Mouse (Mus musculus): ENCODE measurements around the gene 4931428L18Rik. TPM values are rescaled to one million over a fixed set of nuclear protein-coding genes. Genes with fewer than 3 reads are reported as not detected.

4931428L18Rik gene
- polyA plus RNA-seq, 1 experiment from 2014 or later, result not detected

- no peak for ATAC-seq (ENCODE audit: insufficient number of reproducible peaks, low FRiP score, low TSS enrichment, low read depth)
Observed at GRCm38 (mm10) chr1:31149671-31150070, 72.8 kb downstream of the 4931428L18Rik start.

GRCm38 (mm10) chr1:31143571-31143970 lies 78.9 kb downstream of the 4931428L18Rik start:
- Histone ChIP-seq H3K4me2 (replicated peaks) (no peak overlapping the region), H3K9ac (no peak overlapping the region), H3K27me3 (no peaks in the 10 kb centered on the region), H3K27ac (replicated peaks) (no peak overlapping the region), H3K4me1 (0 out of 2 replicates have a peak, but pooled peaks cover 7% of the 10 kb centered on the region), H3K4me3 (replicated peaks) (no peak overlapping the region), H3K36me3 (no peaks in the 10 kb centered on the region), H3K9me3 (replicated peaks) (no peaks in the 10 kb centered on the region)
- ATAC-seq (ENCODE audit: insufficient number of reproducible peaks, low FRiP score, low TSS enrichment, low read depth), result no peak
- 71% methylated on average over 2 of the region's 2 CpGs for WGBS

More at GRCm38 (mm10) chr1:31149671-31150070, 72.8 kb downstream of the 4931428L18Rik start:
- no peak overlapping the region for H3K9ac ChIP-seq
- 0 out of 2 replicates have a peak, but pooled peaks cover 3% of the 10 kb centered on the region for H3K4me1 ChIP-seq
- H3K9me3 ChIP-seq (replicated peaks), result no peaks in the 10 kb centered on the region
- no peaks in the 10 kb centered on the region for H3K27me3 ChIP-seq
- H3K36me3 ChIP-seq, result no peaks in the 10 kb centered on the region
- no peak overlapping the region for H3K4me3 ChIP-seq (replicated peaks)
- H3K27ac ChIP-seq (replicated peaks), result no peak overlapping the region
- H3K4me2 ChIP-seq (replicated peaks), result no peak overlapping the region
- WGBS, result 18% methylated on average over 6 of the region's 6 CpGs

- H3K27ac ChIP-seq (replicated peaks), result no peak overlapping the region
- no peaks in the 10 kb centered on the region for H3K9me3 ChIP-seq (replicated peaks)
- no peak for ATAC-seq (ENCODE audit: insufficient number of reproducible peaks, low FRiP score, low TSS enrichment, low read depth)
- H3K4me3 ChIP-seq (replicated peaks), result no peak overlapping the region
- 0 out of 2 replicates have a peak, but pooled peaks cover 7% of the 10 kb centered on the region for H3K4me1 ChIP-seq
- 28% methylated on average over 8 of the region's 8 CpGs for WGBS
- H3K9ac ChIP-seq, result no peak overlapping the region
- no peaks in the 10 kb centered on the region for H3K36me3 ChIP-seq
- no peaks in the 10 kb centered on the region for H3K27me3 ChIP-seq
- H3K4me2 ChIP-seq (replicated peaks), result no peak overlapping the region
Observed at GRCm38 (mm10) chr1:31142288-31143094, 80.0 kb downstream of the 4931428L18Rik start.

GRCm38 (mm10) chr1:31138387-31138786 lies 84.1 kb downstream of the 4931428L18Rik start:
- H3K27ac ChIP-seq (replicated peaks), result no peak overlapping the region
- 76% methylated on average over 3 of the region's 3 CpGs for WGBS
- H3K4me1 ChIP-seq, result 0 out of 2 replicates have a peak, but pooled peaks cover 7% of the 10 kb centered on the region
- H3K9ac ChIP-seq, result no peak overlapping the region
- no peak overlapping the region for H3K4me2 ChIP-seq (replicated peaks)
- H3K9me3 ChIP-seq (replicated peaks), result no peaks in the 10 kb centered on the region
- no peaks in the 10 kb centered on the region for H3K27me3 ChIP-seq
- no peak for ATAC-seq (ENCODE audit: insufficient number of reproducible peaks, low FRiP score, low TSS enrichment, low read depth)
- H3K36me3 ChIP-seq, result no peaks in the 10 kb centered on the region
- no peak overlapping the region for H3K4me3 ChIP-seq (replicated peaks)

- no peak overlapping the region for H3K27ac ChIP-seq (replicated peaks)
- H3K4me1 ChIP-seq, result no peaks in the 10 kb centered on the region
Observed at GRCm38 (mm10) chr1:31113466-31113865, 109.0 kb downstream of the 4931428L18Rik start.

GRCm38 (mm10) chr1:31107961-31108360 lies 114.5 kb downstream of the 4931428L18Rik start:
- no peak overlapping the region for H3K4me3 ChIP-seq (replicated peaks)
- no peaks in the 10 kb centered on the region for H3K4me1 ChIP-seq
- ATAC-seq (ENCODE audit: insufficient number of reproducible peaks, low FRiP score, low TSS enrichment, low read depth), result no peak
- no peaks in the 10 kb centered on the region for H3K9me3 ChIP-seq (replicated peaks)
- no peak overlapping the region for H3K4me2 ChIP-seq (replicated peaks)
- H3K27me3 ChIP-seq, result no peaks in the 10 kb centered on the region
- H3K36me3 ChIP-seq, result no peaks in the 10 kb centered on the region
- WGBS, result 84% methylated on average over 3 of the region's 3 CpGs
- H3K9ac ChIP-seq, result no peak overlapping the region
- H3K27ac ChIP-seq (replicated peaks), result no peak overlapping the region

More at GRCm38 (mm10) chr1:31113466-31113865, 109.0 kb downstream of the 4931428L18Rik start:
- no peaks in the 10 kb centered on the region for H3K36me3 ChIP-seq
- no peak for ATAC-seq (ENCODE audit: insufficient number of reproducible peaks, low FRiP score, low TSS enrichment, low read depth)
- 37% methylated on average over 4 of the region's 4 CpGs for WGBS
- H3K4me2 ChIP-seq (replicated peaks), result no peak overlapping the region
- H3K4me3 ChIP-seq (replicated peaks), result no peak overlapping the region
- H3K27me3 ChIP-seq, result no peaks in the 10 kb centered on the region
- no peak overlapping the region for H3K9ac ChIP-seq
- H3K9me3 ChIP-seq (replicated peaks), result no peaks in the 10 kb centered on the region

GRCm38 (mm10) chr1:31102863-31103657 lies 119.4 kb downstream of the 4931428L18Rik start:
- Histone ChIP-seq H3K4me2 (replicated peaks) (no peak overlapping the region), H3K4me3 (replicated peaks) (no peak overlapping the region), H3K9me3 (replicated peaks) (no peaks in the 10 kb centered on the region), H3K4me1 (no peaks in the 10 kb centered on the region), H3K27ac (replicated peaks) (no peak overlapping the region), H3K27me3 (no peaks in the 10 kb centered on the region), H3K36me3 (no peaks in the 10 kb centered on the region), H3K9ac (no peak overlapping the region)
- 73% methylated on average over 12 of the region's 12 CpGs for WGBS
- ATAC-seq (ENCODE audit: insufficient number of reproducible peaks, low FRiP score, low TSS enrichment, low read depth), result no peak

GRCm38 (mm10) chr1:31102280-31102679 lies 120.2 kb downstream of the 4931428L18Rik start:
- Histone ChIP-seq H3K9me3 (replicated peaks) (no peaks in the 10 kb centered on the region), H3K4me2 (replicated peaks) (no peak overlapping the region), H3K4me3 (replicated peaks) (no peak overlapping the region), H3K27me3 (no peaks in the 10 kb centered on the region), H3K9ac (no peak overlapping the region), H3K36me3 (no peaks in the 10 kb centered on the region), H3K4me1 (no peaks in the 10 kb centered on the region), H3K27ac (replicated peaks) (no peak overlapping the region)
- no peak for ATAC-seq (ENCODE audit: insufficient number of reproducible peaks, low FRiP score, low TSS enrichment, low read depth)
- 57% methylated on average over 2 of the region's 2 CpGs for WGBS

- H3K4me3 ChIP-seq (replicated peaks), result no peak overlapping the region
- 0 out of 2 replicates have a peak, but pooled peaks cover 4% of the 10 kb centered on the region for H3K4me1 ChIP-seq
- 75% methylated on average over 3 of the region's 3 CpGs for WGBS
- no peaks in the 10 kb centered on the region for H3K27me3 ChIP-seq
- ATAC-seq (ENCODE audit: insufficient number of reproducible peaks, low FRiP score, low TSS enrichment, low read depth), result no peak
- H3K9ac ChIP-seq, result no peak overlapping the region
- H3K4me2 ChIP-seq (replicated peaks), result no peak overlapping the region
- no peak overlapping the region for H3K27ac ChIP-seq (replicated peaks)
- no peaks in the 10 kb centered on the region for H3K9me3 ChIP-seq (replicated peaks)
- no peaks in the 10 kb centered on the region for H3K36me3 ChIP-seq
Observed at GRCm38 (mm10) chr1:31097208-31097607, 125.3 kb downstream of the 4931428L18Rik start.

GRCm38 (mm10) chr1:31096466-31096793 lies 126.1 kb downstream of the 4931428L18Rik start:
- Histone ChIP-seq H3K36me3 (no peaks in the 10 kb centered on the region), H3K4me3 (replicated peaks) (no peak overlapping the region), H3K9me3 (replicated peaks) (no peaks in the 10 kb centered on the region), H3K4me1 (0 out of 2 replicates have a peak, but pooled peaks cover 4% of the 10 kb centered on the region), H3K4me2 (replicated peaks) (no peak overlapping the region), H3K27ac (replicated peaks) (no peak overlapping the region), H3K9ac (no peak overlapping the region), H3K27me3 (no peaks in the 10 kb centered on the region)
- 36% methylated on average over 2 of the region's 2 CpGs for WGBS
- ATAC-seq (ENCODE audit: insufficient number of reproducible peaks, low FRiP score, low TSS enrichment, low read depth), result no peak

- ATAC-seq (ENCODE audit: insufficient number of reproducible peaks, low FRiP score, low TSS enrichment, low read depth), result peak; percentile 19; the same call in 1 of the 2 replicates
- no peak overlapping the region for H3K27ac ChIP-seq (replicated peaks)
Observed at GRCm38 (mm10) chr1:31095706-31096465, 126.6 kb downstream of the 4931428L18Rik start.

More at GRCm38 (mm10) chr1:31095706-31096465, 126.6 kb downstream of the 4931428L18Rik start:
- Histone ChIP-seq H3K4me1 (0 out of 2 replicates have a peak, but pooled peaks cover 4% of the 10 kb centered on the region), H3K9me3 (replicated peaks) (no peaks in the 10 kb centered on the region), H3K4me3 (replicated peaks) (no peak overlapping the region), H3K36me3 (no peaks in the 10 kb centered on the region), H3K4me2 (replicated peaks) (no peak overlapping the region), H3K27me3 (no peaks in the 10 kb centered on the region), H3K9ac (no peak overlapping the region)
- 30% methylated on average over 5 of the region's 5 CpGs for WGBS

Measured in embryonic facial prominence, embryonic 15.5 days (tissue).